Mouse (Mus musculus) spleen, adult 2 months (tissue): ENCODE measurements at regions not wholly inside any gene's neighbourhood (a gene's known extent, or its start where the extent isn't known, plus 50 kb on each side); places are given as distances from the start of the nearest gene placed in this dataset.

Source experiments
- CTCF ChIP-seq: fragments of 200-500 bp; IDR thresholded peaks from 2 replicates; pipeline ENCODE4 v1.5.1; 2011; ENCODE audit warnings: mild to moderate bottlenecking, inconsistent platforms; ENCODE audit not compliant: insufficient read depth, insufficient read length, insufficient replicate concordance; ENCODE audit errors: extremely low read depth
- POLR2A ChIP-seq: fragments of 200-500 bp; IDR thresholded peaks from 2 replicates; pipeline ENCODE4 v1.6.1; 2011; ENCODE audit warnings: low read depth, low read length, inconsistent platforms

DNA sequence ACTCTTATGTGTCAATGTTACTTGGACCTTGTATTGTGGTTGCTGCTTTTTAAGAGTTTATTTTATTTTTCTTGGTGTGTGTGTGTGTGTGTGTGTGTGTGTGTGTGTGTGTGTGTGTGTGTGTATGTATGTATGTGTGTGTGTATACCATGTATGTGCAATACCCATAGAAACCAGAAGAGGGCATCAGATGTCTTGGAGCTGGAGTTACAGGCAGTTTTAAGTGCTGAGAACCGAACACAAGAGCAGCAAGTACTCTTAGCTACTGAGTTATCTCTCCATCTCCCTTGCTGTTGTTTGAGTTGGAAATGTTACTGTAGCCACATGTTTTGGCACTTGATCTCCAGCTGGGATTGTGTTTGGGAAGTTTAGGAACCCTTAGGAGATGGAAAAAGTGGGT lies 78.5 kb upstream of the Gm4791 start:
- TF ChIP-seq CTCF: no peak
- TF ChIP-seq POLR2A: no peak
